In genomic region chr11:53508152-53508551, GRCm38 (mm10) we compare ENCODE assay signal across 13 mouse cellular contexts. TPM values are rescaled to one million over a fixed set of nuclear protein-coding genes. Genes with fewer than 3 reads are reported as not detected.
DNase-seq lines count a peak whose midpoint lies in the region; ATAC-seq and TF ChIP-seq lines count a peak whose summit lies in the region.
"Had no signal": no experiment of that assay in that cellular context is flagged by ENCODE, and none has a peak within 500 bp of the region (broad histone marks: within the 10 kb centered on the region; RNA-seq: fewer than 3 reads in every experiment).

No protein-coding gene starts in this region.

- TF ChIP-seq CTCF in cerebellum, adult 2 months (IDR thresholded peaks at IDR 0.05; ENCODE audit: borderline replicate concordance, insufficient read depth, low read depth, low read length): no peak
- TF ChIP-seq CTCF in lung, postnatal 0 days (IDR thresholded peaks at IDR 0.05): no peak

- H3K4me3 ChIP-seq in cerebellum, adult 2 months (replicated peaks; ENCODE audit: insufficient read depth, low read depth, low read length): no peak overlapping the region
- H3K4me3 ChIP-seq in lung, postnatal 0 days (ENCODE audit: low read depth, low read length): no peak overlapping the region
- no peak overlapping the region for H3K4me3 ChIP-seq in intestine, embryonic 15.5 days (replicated peaks)
- H3K4me3 ChIP-seq: hindbrain, embryonic 12.5 days; megakaryocyte, embryonic 14.5 days had no signal

- H3K36me3 ChIP-seq in lung, postnatal 0 days (ENCODE audit: insufficient read depth, low read length): no peaks in the 10 kb centered on the region
- H3K36me3 ChIP-seq in intestine, embryonic 15.5 days: no peaks in the 10 kb centered on the region
- H3K36me3 ChIP-seq: hindbrain, embryonic 12.5 days had no signal

- ATAC-seq in lung, postnatal 0 days: peak; percentile 70
- no peak for ATAC-seq in intestine, embryonic 15.5 days

- no peak for TF ChIP-seq POLR2A in cerebellum, adult 2 months (IDR thresholded peaks at IDR 0.05; ENCODE audit: borderline replicate concordance, insufficient read depth, low read length)

- no peak for TF ChIP-seq EP300 in lung, postnatal 0 days (IDR thresholded peaks at IDR 0.05)

- no peak overlapping the region; the same call in 1 of the 2 replicates for H3K27ac ChIP-seq in cerebellum, adult 2 months (ENCODE audit: insufficient read depth, low read length)
- no peak overlapping the region for H3K27ac ChIP-seq in lung, postnatal 0 days (ENCODE audit: low read length)
- no peak overlapping the region for H3K27ac ChIP-seq in intestine, embryonic 15.5 days
- H3K27ac ChIP-seq: hindbrain, embryonic 12.5 days had no signal

- no peaks in the 10 kb centered on the region for H3K27me3 ChIP-seq in cerebellum, adult 2 months (ENCODE audit: control insufficient read depth, insufficient read depth, low read length)
- H3K27me3 ChIP-seq in lung, postnatal 0 days (replicated peaks; ENCODE audit: insufficient read depth, low read length): no peaks in the 10 kb centered on the region
- H3K27me3 ChIP-seq in intestine, embryonic 15.5 days (replicated peaks): no peaks in the 10 kb centered on the region

- DNase-seq in cerebellum, adult 2 months: peak; percentile 45 to 48
- no peak for DNase-seq in cerebellum, adult 9-11 months
- DNase-seq in adipocyte (ENCODE audit: low spot score): peak; percentile 99
- DNase-seq in gastrocnemius, postnatal 14 days: peak; percentile 70
- peak; percentile 74 for DNase-seq in lung, postnatal 0 days (ENCODE audit: low spot score)
- no peak for DNase-seq in right cerebral cortex, postnatal 25 days
- no peak for DNase-seq in spleen, postnatal 10 days (ENCODE audit: low spot score in 2 of 2)
- DNase-seq: B cell, adult 2 months had no signal

- H3K4me1 ChIP-seq in cerebellum, adult 2 months (ENCODE audit: control insufficient read depth, insufficient read depth, low read length): peaks cover 26% of the 10 kb centered on the region
- no peaks in the 10 kb centered on the region; the same call in 1 of the 2 replicates for H3K4me1 ChIP-seq in lung, postnatal 0 days (ENCODE audit: insufficient read depth, low read depth, low read length)
- H3K4me1 ChIP-seq in intestine, embryonic 15.5 days (replicated peaks): no peaks in the 10 kb centered on the region

- no peaks in the 10 kb centered on the region for H3K9me3 ChIP-seq in lung, postnatal 0 days (ENCODE audit: low read length)
- H3K9me3 ChIP-seq in intestine, embryonic 15.5 days: no peaks in the 10 kb centered on the region
- H3K9me3 ChIP-seq: hindbrain, embryonic 12.5 days had no signal

- H3K4me2 ChIP-seq in lung, postnatal 0 days (replicated peaks; ENCODE audit: low read depth, low read length): no peak overlapping the region
- H3K4me2 ChIP-seq in intestine, embryonic 15.5 days (replicated peaks): no peak overlapping the region
- H3K4me2 ChIP-seq: hindbrain, embryonic 12.5 days had no signal

- H3K9ac ChIP-seq in lung, postnatal 0 days (replicated peaks; ENCODE audit: low read depth): no peak overlapping the region
- H3K9ac ChIP-seq in intestine, embryonic 15.5 days: no peak overlapping the region
- H3K9ac ChIP-seq: hindbrain, embryonic 12.5 days had no signal

- intact Hi-C loops in gastrocnemius, postnatal 14 days (cut with DNase I; ENCODE audit: low total_unique reads): no loop called here

- WGBS in cerebellum, adult 2 months: 41% methylated on average over 7 of the region's 7 CpGs
- 38% methylated on average over 7 of the region's 7 CpGs for WGBS in lung, postnatal 0 days
- 65% methylated on average over 7 of the region's 7 CpGs for WGBS in intestine, embryonic 15.5 days

RNA-seq across cellular contexts. Expression of gene Sept8, which starts 10.9 kb away (rescaled TPM):
- polyA plus RNA-seq in cerebellum, adult 2 months (2012; rRNA removed): 318 and 354 TPM in 2 replicates
- total RNA-seq in gastrocnemius, postnatal 14 days (2021): 10 to 100 TPM; 25.6 to 31.3 TPM
- polyA plus RNA-seq in lung, postnatal 0 days (2015; fragmentation: Nextera tagmentation; extraction: Ambion mirVana): 13.9 and 15.5 TPM in 2 replicates
- 19.7 and 21.7 TPM in 2 replicates for polyA plus RNA-seq in intestine, embryonic 15.5 days (2015; fragmentation: Nextera tagmentation; extraction: Ambion mirVana)

RNA-seq across cellular contexts. Expression of gene Sowaha, which starts 28.1 kb away (rescaled TPM):
- 23.1 and 27.1 TPM in 2 replicates for polyA plus RNA-seq in cerebellum, adult 2 months (2012; rRNA removed)
- total RNA-seq in gastrocnemius, postnatal 14 days (2021): under 1 TPM; 0.11 to 0.12 TPM
- polyA plus RNA-seq in lung, postnatal 0 days (2015; fragmentation: Nextera tagmentation; extraction: Ambion mirVana): 0.42 and 0.62 TPM in 2 replicates
- polyA plus RNA-seq in intestine, embryonic 15.5 days (2015; fragmentation: Nextera tagmentation; extraction: Ambion mirVana): 0.56 and 0.57 TPM in 2 replicates

RNA-seq across cellular contexts. Expression of gene Gm9945, which starts 28.2 kb away (rescaled TPM):
- 0.65 and 1.6 TPM in 2 replicates for polyA plus RNA-seq in cerebellum, adult 2 months (2012; rRNA removed)
- total RNA-seq in gastrocnemius, postnatal 14 days (2021): not detected
- polyA plus RNA-seq in lung, postnatal 0 days (2015; fragmentation: Nextera tagmentation; extraction: Ambion mirVana): not detected in 2 replicates
- polyA plus RNA-seq in intestine, embryonic 15.5 days (2015; fragmentation: Nextera tagmentation; extraction: Ambion mirVana): not detected in 2 replicates
- polyA plus RNA-seq: hindbrain, embryonic 12.5 days; limb, embryonic 14.5 days; stomach, embryonic 14.5 days had no signal

RNA-seq across cellular contexts. Expression of gene Gm9837, which starts 37.9 kb away (rescaled TPM):
- not detected in 2 replicates for polyA plus RNA-seq in cerebellum, adult 2 months (2012; rRNA removed)
- not detected for total RNA-seq in gastrocnemius, postnatal 14 days (2021)
- polyA plus RNA-seq in lung, postnatal 0 days (2015; fragmentation: Nextera tagmentation; extraction: Ambion mirVana): not detected in 2 replicates
- not detected in 2 replicates for polyA plus RNA-seq in intestine, embryonic 15.5 days (2015; fragmentation: Nextera tagmentation; extraction: Ambion mirVana)
- polyA plus RNA-seq: hindbrain, embryonic 12.5 days; limb, embryonic 14.5 days; stomach, embryonic 14.5 days had no signal

RNA-seq across cellular contexts. Expression of gene Shroom1, which starts 51.1 kb away (rescaled TPM):
- polyA plus RNA-seq in cerebellum, adult 2 months (2012; rRNA removed): 7.7 and 8.8 TPM in 2 replicates
- total RNA-seq in gastrocnemius, postnatal 14 days (2021): under 1 TPM; 0.31 to 0.38 TPM
- polyA plus RNA-seq in lung, postnatal 0 days (2015; fragmentation: Nextera tagmentation; extraction: Ambion mirVana): 0.88 and 1.0 TPM in 2 replicates
- polyA plus RNA-seq in intestine, embryonic 15.5 days (2015; fragmentation: Nextera tagmentation; extraction: Ambion mirVana): 1.3 and 1.5 TPM in 2 replicates

Comparison
In these comparisons a context has a peak if more than half of its experiments do, and no peak if none do; other contexts are left out.
1. DNase-seq: peak in cerebellum, adult 2 months (2 of 2), adipocyte (single experiment), gastrocnemius, postnatal 14 days (single experiment) and lung, postnatal 0 days (single experiment); none in cerebellum, adult 9-11 months (single experiment), right cerebral cortex, postnatal 25 days (single experiment) and spleen, postnatal 10 days (0 of 2).
2. RNA of gene Sept8, which starts 10.9 kb away (polyA plus RNA-seq): 318 to 354 TPM in cerebellum, adult 2 months; 19.7 to 21.7 TPM in intestine, embryonic 15.5 days and 13.9 to 15.5 TPM in lung, postnatal 0 days; every median in the first group is over 10 times any median in the second.
3. RNA of gene Sowaha, which starts 28.1 kb away (polyA plus RNA-seq): 23.1 to 27.1 TPM in cerebellum, adult 2 months; 0.42 to 0.62 TPM in lung, postnatal 0 days and 0.56 to 0.57 TPM in intestine, embryonic 15.5 days; every median in the first group is over 10 times any median in the second.